Mouse (Mus musculus) liver, embryonic 12.5 days (tissue): Measurements from ENCODE around the gene Cc2d1b. TPM values are rescaled to one million over a fixed set of nuclear protein-coding genes. Genes with fewer than 3 reads are reported as not detected.
A peak's percentile ranks its signal among the peaks of the same experiment; 100 is the strongest.

Source experiments
- ATAC-seq: fragments of 200-750 bp; cut with Nextera tagmentation; 2 replicates; pipeline ENCODE4 v1.8.0; 2017; ENCODE audit warnings: moderate number of reproducible peaks, mild to moderate bottlenecking, moderate library complexity
- H3K27ac ChIP-seq: fragments of 300-500 bp; sonication (generic); 2 replicates; pipeline ENCODE4 v1.5.1; 2016; ENCODE audit warnings: mild to moderate bottlenecking
- H3K27me3 ChIP-seq: fragments of 300-500 bp; sonication (generic); replicated peaks from 2 replicates; pipeline ENCODE4 v1.6.1; 2016; ENCODE audit warnings: mild to moderate bottlenecking, moderate library complexity
- H3K36me3 ChIP-seq: fragments of 300-500 bp; sonication (generic); 2 replicates; pipeline ENCODE4 v1.6.1; 2016; ENCODE audit warnings: mild to moderate bottlenecking, moderate library complexity
- H3K4me1 ChIP-seq: fragments of 300-500 bp; sonication (generic); 2 replicates; pipeline ENCODE4 v1.6.1; 2016
- H3K4me2 ChIP-seq: fragments of 300-500 bp; sonication (generic); 2 replicates; pipeline ENCODE4 v1.6.1; 2016; ENCODE audit warnings: mild to moderate bottlenecking, moderate library complexity
- H3K4me3 ChIP-seq: fragments of 300-500 bp; sonication (generic); 2 replicates; pipeline ENCODE4 v1.5.1; 2016; ENCODE audit warnings: mild to moderate bottlenecking, moderate library complexity
- H3K9ac ChIP-seq: fragments of 300-500 bp; sonication (generic); 2 replicates; pipeline ENCODE4 v1.6.1; 2016; ENCODE audit warnings: mild to moderate bottlenecking, moderate library complexity
- H3K9me3 ChIP-seq: fragments of 300-500 bp; sonication (generic); replicated peaks from 2 replicates; pipeline ENCODE4 v1.6.1; 2016; ENCODE audit warnings: mild to moderate bottlenecking, moderate library complexity
- WGBS: fragments of 180-500 bp; shearing (Covaris S2); methylation state at CpG from one replicate; pipeline ENCODE4 v1.1.7; 2016; ENCODE audit not compliant: insufficient replicate concordance; 5-methylcytosine and 5-hydroxymethylcytosine counted together
- polyA plus RNA-seq: library from polyadenylated mRNA; unstranded; fragments of >200 nt; fragmentation: Nextera tagmentation; extraction: Ambion mirVana; gene quantifications from 2 replicates; pipeline ENCODE4 v1.2.1, GENCODE M21; 2016

Gene Cc2d1b
- polyA plus RNA-seq, 1 experiment from 2014 or later: 18.9 TPM

DNA sequence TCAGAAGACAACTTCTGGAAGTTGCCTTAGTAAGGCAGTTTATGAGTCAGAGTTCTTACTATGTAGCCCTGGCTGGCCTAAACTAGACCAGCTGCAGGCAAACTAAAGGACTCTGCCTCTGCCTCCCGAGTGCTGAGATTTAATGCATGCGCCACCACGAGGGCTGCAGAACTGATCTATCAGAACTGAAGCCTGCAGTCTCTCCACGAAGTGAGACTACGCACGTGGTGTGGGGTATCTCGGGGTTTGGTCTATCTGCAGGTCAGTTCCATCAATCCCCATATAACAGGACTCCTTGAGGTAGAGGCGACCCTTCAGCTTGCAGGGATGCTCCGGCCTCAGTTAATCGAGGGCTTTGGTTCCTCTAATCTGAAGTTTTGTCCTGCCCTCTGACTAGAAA, 575 bp upstream of the Cc2d1b start:
- Histone ChIP-seq H3K9me3 (no peaks in the 10 kb centered on the region), H3K4me3 (peak overlapping the region; percentile 78), H3K27ac (peak overlapping the region; percentile 89), H3K27me3 (no peaks in the 10 kb centered on the region), H3K4me1 (peaks cover 23% of the 10 kb centered on the region), H3K9ac (peak overlapping the region; percentile 83), H3K4me2 (peak overlapping the region; percentile 90), H3K36me3 (peaks cover 38% of the 10 kb centered on the region)
- 4% methylated on average over 10 of the region's 10 CpGs for WGBS
- peak; percentile 1; the same call in 1 of the 2 replicates for ATAC-seq

DNA sequence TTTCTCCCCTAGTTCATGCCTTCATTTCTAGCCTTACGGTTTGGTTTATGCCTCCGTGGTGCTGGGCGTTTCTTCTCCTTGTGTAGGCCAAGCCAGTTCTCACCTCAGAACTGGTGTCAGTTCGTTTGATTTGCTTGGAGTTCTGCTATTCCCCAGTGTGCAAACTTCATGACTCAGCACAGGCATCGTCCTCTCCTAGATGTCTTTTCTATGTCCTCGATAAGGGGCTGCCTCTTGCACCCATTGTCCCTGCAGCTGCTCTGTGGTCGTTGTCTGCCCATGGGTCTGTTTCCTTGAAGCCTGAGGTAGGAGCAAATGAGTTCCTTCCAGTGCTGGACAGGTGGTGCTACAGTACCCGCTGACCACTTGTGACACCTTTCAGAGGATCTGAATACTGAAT, 796 bp downstream of the Cc2d1b start:
- WGBS: 13% methylated on average over 8 of the region's 8 CpGs
- H3K9me3 ChIP-seq: no peaks in the 10 kb centered on the region
- peak overlapping the region; percentile 78 for H3K4me3 ChIP-seq
- peak; percentile 13 for ATAC-seq
- H3K36me3 ChIP-seq: peaks cover 38% of the 10 kb centered on the region
- peak overlapping the region; percentile 89 for H3K27ac ChIP-seq
- peak overlapping the region; percentile 90 for H3K4me2 ChIP-seq
- H3K27me3 ChIP-seq: no peaks in the 10 kb centered on the region
- H3K4me1 ChIP-seq: peaks cover 23% of the 10 kb centered on the region
- H3K9ac ChIP-seq: peak overlapping the region; percentile 83

DNA sequence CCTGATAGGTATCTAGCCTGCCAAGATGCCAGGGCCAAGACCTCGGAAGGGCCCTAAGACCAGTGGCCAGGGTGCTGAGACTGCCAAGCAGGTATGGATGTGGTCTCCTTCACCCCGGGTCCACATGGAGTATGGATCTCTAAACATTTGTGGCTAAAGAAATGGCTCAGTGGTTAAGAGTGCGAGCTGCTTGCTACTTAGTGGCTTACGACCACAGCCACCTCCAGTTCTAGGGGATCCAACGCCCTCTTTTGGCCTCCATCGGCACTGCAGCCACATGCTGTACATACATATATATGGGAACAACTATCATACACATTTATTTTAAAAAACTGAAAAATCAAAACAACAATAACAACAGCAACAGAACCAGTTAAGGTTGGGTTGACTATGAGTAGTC, 1.8 kb downstream of the Cc2d1b start:
- H3K27ac ChIP-seq: no peak overlapping the region
- 88% methylated on average over 6 of the region's 6 CpGs for WGBS
- peaks cover 23% of the 10 kb centered on the region for H3K4me1 ChIP-seq
- no peak for ATAC-seq
- no peak overlapping the region for H3K9ac ChIP-seq
- H3K4me2 ChIP-seq: no peak overlapping the region
- no peaks in the 10 kb centered on the region for H3K27me3 ChIP-seq
- no peaks in the 10 kb centered on the region for H3K9me3 ChIP-seq
- no peak overlapping the region for H3K4me3 ChIP-seq
- peaks cover 38% of the 10 kb centered on the region for H3K36me3 ChIP-seq

DNA sequence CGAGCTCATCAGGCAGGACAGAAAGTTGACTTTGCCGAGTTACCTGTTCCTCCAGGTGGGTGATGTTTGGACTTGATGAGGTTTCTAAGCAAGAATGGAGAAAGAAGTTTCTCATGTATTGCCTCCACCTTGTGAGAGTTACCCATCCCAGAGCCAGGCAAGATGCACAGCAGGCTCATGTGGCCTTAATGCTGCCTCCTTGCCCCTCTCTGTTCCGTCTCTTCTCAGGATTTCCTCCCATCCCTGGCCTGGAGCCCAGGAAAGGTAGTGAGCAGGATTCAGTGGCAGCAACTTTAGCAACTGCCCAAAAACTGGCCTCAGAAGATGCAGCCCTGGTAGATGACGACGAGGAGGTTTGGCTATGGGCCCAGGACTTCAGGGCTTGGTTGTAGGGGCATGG, 7.3 kb downstream of the Cc2d1b start:
- no peak overlapping the region for H3K4me3 ChIP-seq
- no peaks in the 10 kb centered on the region for H3K27me3 ChIP-seq
- no peak overlapping the region for H3K4me2 ChIP-seq
- H3K36me3 ChIP-seq: peaks cover 85% of the 10 kb centered on the region
- no peak overlapping the region for H3K9ac ChIP-seq
- no peak for ATAC-seq
- no peaks in the 10 kb centered on the region for H3K4me1 ChIP-seq
- no peaks in the 10 kb centered on the region for H3K9me3 ChIP-seq
- WGBS: 84% methylated on average over 5 of the region's 5 CpGs
- no peak overlapping the region for H3K27ac ChIP-seq

DNA sequence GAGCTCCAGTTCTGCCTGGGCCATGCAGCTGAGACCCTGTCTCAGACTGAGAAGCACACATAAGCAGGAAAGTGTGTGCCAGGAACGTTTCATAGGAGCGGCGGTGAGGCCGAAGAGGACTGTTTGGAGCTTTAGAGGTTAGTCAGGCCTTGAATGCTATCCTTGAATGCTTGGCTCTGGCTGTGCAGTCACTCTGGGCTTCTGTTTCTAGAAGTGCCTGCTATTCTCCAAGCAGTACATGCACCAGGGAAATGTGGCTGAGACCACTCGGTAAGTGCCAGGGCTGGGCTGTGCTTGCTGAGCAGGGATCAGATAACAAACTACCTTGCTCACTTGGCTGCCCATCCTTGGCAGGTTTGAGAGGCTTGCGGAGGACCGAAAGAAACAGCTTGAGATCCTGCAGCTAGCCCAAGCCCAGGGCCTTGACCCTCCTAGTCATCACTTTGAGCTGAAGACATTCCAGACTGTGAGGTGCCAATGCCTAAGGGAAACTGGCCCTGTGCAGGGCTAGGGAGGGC, 9.7 kb downstream of the Cc2d1b start:
- Histone ChIP-seq H3K27ac (no peak overlapping the region), H3K9ac (no peak overlapping the region), H3K27me3 (no peaks in the 10 kb centered on the region), H3K36me3 (peaks cover 96% of the 10 kb centered on the region), H3K4me2 (no peak overlapping the region), H3K9me3 (no peaks in the 10 kb centered on the region), H3K4me1 (no peaks in the 10 kb centered on the region), H3K4me3 (no peak overlapping the region)
- ATAC-seq: no peak
- WGBS: 86% methylated on average over 7 of the region's 7 CpGs

DNA sequence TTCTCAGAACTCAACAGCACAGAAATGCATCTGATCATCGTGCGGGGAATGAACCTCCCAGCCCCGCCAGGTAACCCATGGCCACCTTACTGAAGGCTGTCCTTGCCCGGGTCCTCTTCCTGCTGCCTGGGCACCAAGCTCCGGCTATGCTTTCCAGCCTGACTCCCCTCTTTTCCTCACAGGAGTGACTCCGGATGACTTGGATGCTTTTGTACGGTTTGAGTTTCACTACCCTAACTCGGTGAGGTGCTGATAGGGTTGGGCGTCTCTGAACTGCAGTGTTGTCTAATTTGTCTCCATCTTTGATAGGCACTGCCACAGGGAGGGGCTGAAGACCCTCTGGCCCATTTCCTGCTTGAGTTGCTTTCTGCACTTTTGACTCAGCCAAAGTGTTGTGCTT, 10.4 kb downstream of the Cc2d1b start:
- no peak for ATAC-seq
- WGBS: 82% methylated on average over 9 of the region's 9 CpGs

DNA sequence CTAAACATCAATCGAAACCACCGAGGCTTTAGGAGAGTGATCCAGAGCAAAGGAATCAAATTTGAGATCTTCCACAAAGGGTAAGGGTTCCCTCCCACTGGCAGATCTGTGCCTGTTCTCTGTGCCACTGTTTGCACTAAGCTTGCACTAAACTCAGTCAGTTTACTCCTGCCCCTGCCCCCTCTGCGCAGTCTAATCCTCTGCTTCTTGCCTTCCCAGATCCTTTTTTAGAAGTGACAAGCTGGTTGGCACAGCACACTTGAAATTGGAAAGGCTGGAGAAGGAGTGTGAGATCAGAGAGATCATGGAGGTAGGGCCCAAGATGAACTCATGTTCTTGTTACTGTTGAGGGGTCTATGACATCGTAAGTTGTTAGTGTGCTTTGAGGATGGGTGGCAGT, 11.9 kb downstream of the Cc2d1b start:
- Histone ChIP-seq H3K4me3 (no peak overlapping the region), H3K27ac (no peak overlapping the region), H3K4me1 (no peaks in the 10 kb centered on the region), H3K9me3 (no peaks in the 10 kb centered on the region), H3K9ac (no peak overlapping the region), H3K27me3 (no peaks in the 10 kb centered on the region), H3K36me3 (peaks cover 95% of the 10 kb centered on the region), H3K4me2 (no peak overlapping the region)
- ATAC-seq: no peak
- 87% methylated on average over 4 of the region's 4 CpGs for WGBS

More for the DNA sequence above, 10.4 kb downstream of the Cc2d1b start:
- Histone ChIP-seq H3K9ac (no peak overlapping the region), H3K27me3 (no peaks in the 10 kb centered on the region), H3K9me3 (no peaks in the 10 kb centered on the region), H3K36me3 (peaks cover 96% of the 10 kb centered on the region), H3K4me3 (no peak overlapping the region), H3K4me2 (no peak overlapping the region), H3K4me1 (no peaks in the 10 kb centered on the region), H3K27ac (no peak overlapping the region)

DNA sequence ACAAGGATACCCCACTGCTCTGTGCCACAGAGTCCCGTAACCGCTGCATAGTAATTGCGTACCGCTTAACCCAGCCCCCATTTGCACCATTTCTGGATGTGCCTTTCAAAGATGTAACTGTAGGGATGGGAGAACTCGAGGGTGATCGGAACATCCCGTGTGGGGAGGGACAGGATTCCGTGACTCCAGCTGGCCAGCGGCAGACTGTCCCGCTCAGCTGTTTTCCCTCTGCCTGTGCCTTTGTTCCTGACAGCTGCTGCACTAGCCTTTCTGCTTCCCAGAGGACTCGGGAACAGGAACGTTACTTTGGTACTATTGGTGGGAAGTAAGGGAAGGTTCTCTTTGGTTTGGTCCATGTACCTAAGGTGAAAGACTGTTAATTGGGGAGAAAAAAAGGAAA, 14.0 kb downstream of the Cc2d1b start:
- H3K4me1 ChIP-seq: peaks cover 14% of the 10 kb centered on the region
- H3K9ac ChIP-seq: no peak overlapping the region
- no peak for ATAC-seq
- no peak overlapping the region for H3K4me2 ChIP-seq
- WGBS: 89% methylated on average over 12 of the region's 12 CpGs
- H3K36me3 ChIP-seq: peaks cover 82% of the 10 kb centered on the region
- no peaks in the 10 kb centered on the region for H3K9me3 ChIP-seq
- H3K4me3 ChIP-seq: no peak overlapping the region
- H3K27me3 ChIP-seq: no peaks in the 10 kb centered on the region
- H3K27ac ChIP-seq: no peak overlapping the region

DNA sequence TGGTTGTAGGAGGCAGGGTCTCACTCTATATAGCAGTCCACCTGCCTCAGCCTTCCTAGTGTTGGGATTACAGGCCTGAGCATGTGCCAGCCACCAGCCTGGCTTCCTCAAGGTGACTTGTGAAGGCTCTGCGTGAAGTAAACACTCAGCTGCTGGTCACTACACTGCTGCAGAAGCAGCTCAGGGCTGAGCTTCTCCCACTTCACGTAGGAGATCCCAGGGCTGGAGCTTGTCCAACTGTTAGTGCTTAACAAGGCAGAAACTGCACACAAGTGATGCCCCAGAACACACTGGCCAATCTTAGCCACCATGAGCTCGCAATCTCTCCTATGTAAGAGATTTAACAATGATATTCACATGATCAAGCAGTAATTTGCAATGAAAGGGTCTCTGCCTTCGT, 15.0 kb downstream of the Cc2d1b start:
- Histone ChIP-seq H3K4me2 (no peak overlapping the region), H3K36me3 (peaks cover 73% of the 10 kb centered on the region), H3K4me1 (peaks cover 24% of the 10 kb centered on the region), H3K27ac (no peak overlapping the region), H3K4me3 (no peak overlapping the region), H3K9me3 (no peaks in the 10 kb centered on the region), H3K9ac (no peak overlapping the region), H3K27me3 (no peaks in the 10 kb centered on the region)
- 72% methylated on average over 4 of the region's 4 CpGs for WGBS
- no peak for ATAC-seq

DNA sequence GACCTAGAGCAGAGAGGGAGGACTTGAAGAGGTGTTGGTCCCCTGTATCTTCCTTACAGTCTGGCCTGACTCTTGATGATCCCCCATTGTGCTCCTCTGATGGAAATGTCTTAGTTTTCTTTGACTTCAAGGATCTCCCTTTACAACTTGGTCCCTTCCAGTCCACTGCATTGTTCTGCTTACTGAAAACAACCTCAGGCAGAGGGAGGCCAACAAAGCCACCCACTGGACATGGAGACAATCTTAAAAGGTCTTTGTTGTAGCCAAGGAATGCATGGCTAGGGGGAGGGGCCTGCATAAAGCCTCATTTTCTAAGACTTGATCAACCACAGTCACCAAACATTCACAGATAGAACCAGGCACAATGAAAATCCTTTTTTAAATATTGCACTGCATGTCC, 15.4 kb downstream of the Cc2d1b start:
- Histone ChIP-seq H3K36me3 (peaks cover 69% of the 10 kb centered on the region), H3K9ac (no peak overlapping the region), H3K27me3 (no peaks in the 10 kb centered on the region), H3K4me3 (no peak overlapping the region), H3K4me2 (no peak overlapping the region), H3K9me3 (no peaks in the 10 kb centered on the region), H3K27ac (no peak overlapping the region), H3K4me1 (peaks cover 26% of the 10 kb centered on the region)
- ATAC-seq: no peak

DNA sequence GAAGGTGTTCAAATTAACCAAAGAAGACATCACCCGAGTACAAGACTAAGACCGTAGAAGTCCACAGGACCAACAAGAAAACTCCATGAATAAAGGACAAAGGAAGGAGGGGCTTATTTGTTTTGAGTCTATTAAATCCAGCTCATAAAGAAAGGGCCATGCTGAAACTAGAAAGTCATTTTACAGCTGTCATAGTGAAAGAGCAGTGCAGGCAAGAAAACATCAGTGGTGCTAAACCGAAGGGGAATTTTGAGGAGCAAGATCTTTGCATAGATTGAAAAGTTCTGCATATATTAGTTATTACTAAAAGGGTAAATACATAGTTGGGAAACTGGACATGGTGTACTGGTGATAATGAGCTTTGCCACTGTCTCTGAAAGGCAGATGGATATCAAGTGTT, 18.0 kb downstream of the Cc2d1b start:
- Histone ChIP-seq H3K36me3 (peaks cover 44% of the 10 kb centered on the region), H3K27me3 (no peaks in the 10 kb centered on the region), H3K4me2 (no peak overlapping the region), H3K9ac (no peak overlapping the region), H3K4me1 (peaks cover 26% of the 10 kb centered on the region), H3K9me3 (no peaks in the 10 kb centered on the region), H3K27ac (no peak overlapping the region), H3K4me3 (no peak overlapping the region)
- ATAC-seq: no peak
- 83% methylated on average over 3 of the region's 3 CpGs for WGBS

DNA sequence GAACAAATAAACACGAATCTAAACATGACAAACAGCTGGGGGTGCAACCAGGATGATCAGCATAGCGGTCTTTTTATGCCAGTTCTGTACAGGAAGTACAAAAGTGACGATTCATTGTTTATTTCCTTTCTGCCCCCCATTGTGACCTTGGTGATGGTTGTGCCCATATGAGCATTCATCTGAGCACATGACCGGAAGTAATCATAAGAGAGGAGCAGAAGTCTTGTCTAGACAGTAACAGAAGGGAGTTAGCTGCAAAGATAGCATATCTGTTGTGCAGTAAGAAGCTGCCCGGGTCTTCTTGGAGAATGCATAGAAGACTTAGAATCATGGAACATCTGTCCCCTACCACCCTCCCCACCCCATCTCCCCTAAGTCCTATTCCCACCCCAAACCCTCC, 19.0 kb downstream of the Cc2d1b start:
- H3K27me3 ChIP-seq: no peaks in the 10 kb centered on the region
- peaks cover 34% of the 10 kb centered on the region for H3K36me3 ChIP-seq
- H3K4me2 ChIP-seq: no peak overlapping the region
- H3K4me3 ChIP-seq: no peak overlapping the region
- H3K4me1 ChIP-seq: peaks cover 26% of the 10 kb centered on the region
- WGBS: 45% methylated on average over 5 of the region's 5 CpGs
- no peaks in the 10 kb centered on the region for H3K9me3 ChIP-seq
- 0 out of 2 replicates have a peak overlapping the region, but pooled peaks have one; percentile 22 for H3K27ac ChIP-seq
- 0 out of 2 replicates have a peak overlapping the region, but pooled peaks have one; percentile 1 for H3K9ac ChIP-seq
- peak; percentile 74 for ATAC-seq

DNA sequence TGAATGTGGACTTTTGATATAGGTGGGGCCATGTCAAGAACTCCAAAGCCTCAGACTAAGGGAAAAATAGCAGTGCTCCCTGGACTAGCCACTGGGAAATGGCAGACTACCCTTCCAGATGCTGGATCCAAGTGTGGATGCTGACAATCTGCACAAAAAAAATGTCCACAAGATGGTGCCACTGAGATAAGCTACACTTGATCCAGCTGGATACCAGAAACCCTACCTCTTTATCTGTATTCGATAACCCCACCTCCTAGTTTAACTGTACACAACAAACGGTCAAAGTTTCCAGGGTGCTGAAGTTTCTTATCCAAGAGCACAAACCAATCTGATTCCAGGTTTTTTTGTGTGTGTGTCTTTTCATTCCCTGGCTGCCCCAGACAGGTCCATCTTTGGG, 44.7 kb downstream of the Cc2d1b start:
- Histone ChIP-seq H3K27me3 (no peaks in the 10 kb centered on the region), H3K27ac (no peak overlapping the region), H3K9me3 (no peaks in the 10 kb centered on the region), H3K4me1 (no peaks in the 10 kb centered on the region), H3K4me3 (no peak overlapping the region), H3K36me3 (no peaks in the 10 kb centered on the region), H3K9ac (no peak overlapping the region), H3K4me2 (no peak overlapping the region)
- peak; percentile 32; the same call in 1 of the 2 replicates for ATAC-seq
- 54% methylated on average over 2 of the region's 2 CpGs for WGBS
